ENCODE assay signal across 18 mouse cellular contexts in the genomic region with DNA sequence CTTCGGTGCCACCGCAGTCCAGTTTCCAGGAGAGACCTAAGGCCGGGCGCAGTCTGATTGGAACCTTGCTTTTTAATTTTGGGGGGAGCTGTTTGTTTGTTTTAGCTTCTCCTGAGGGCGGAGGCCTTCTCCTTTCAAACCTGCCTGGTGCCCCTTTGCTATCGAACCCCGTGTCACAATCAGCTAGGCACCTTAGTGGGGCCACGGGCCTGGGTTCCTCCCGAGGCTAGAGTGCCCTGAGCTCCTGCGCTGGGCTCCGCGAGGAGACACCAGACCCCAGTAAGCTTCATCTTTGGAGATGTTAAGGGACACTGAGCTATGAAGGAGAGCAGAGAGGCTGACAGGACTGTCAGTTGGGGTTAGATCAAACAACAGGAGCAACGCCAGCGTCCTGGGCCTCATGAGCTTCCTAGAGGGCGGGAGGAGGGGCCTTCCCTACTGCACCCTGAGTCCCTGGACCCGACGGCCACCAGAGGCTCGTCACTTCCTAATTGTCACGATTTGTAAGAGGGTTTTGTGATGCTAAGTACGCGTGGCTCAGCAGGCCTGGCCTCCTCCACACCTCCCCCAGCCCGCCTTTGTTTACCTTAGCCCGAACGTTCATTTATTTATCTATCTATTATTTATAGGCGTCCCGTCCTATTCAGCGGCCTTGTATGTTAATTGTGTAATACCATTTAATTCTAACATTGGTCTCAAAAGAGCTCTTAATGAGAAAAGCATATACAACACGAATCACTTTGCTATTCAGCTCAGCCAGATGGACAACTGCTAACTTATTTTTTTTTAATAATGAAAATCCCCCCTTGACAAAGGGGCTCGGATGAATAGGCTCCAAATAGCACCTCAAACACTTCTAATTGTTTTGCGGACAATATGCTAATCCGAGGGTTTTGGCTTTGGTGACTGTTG. TPM values are rescaled to one million over a fixed set of nuclear protein-coding genes. Genes with fewer than 3 reads are reported as not detected.
DNase-seq lines count a peak whose midpoint lies in the region; ATAC-seq and TF ChIP-seq lines count a peak whose summit lies in the region.
"Had no signal": no experiment of that assay in that cellular context is flagged by ENCODE, and none has a peak within 500 bp of the region (broad histone marks: within the 10 kb centered on the region; RNA-seq: fewer than 3 reads in every experiment).

No protein-coding gene starts in this region.

- H3K27ac ChIP-seq in forebrain, embryonic 11.5 days (ENCODE audit: low read depth, low read length) = no peak overlapping the region
- H3K27ac ChIP-seq in forebrain, postnatal 0 days (ENCODE audit: low read depth, low read length) = no peak overlapping the region
- no peak overlapping the region for H3K27ac ChIP-seq in embryonic facial prominence, embryonic 11.5 days (replicated peaks; ENCODE audit: low read depth, low read length)
- peak overlapping the region; percentile 47; the same call in 1 of the 2 replicates for H3K27ac ChIP-seq in hindbrain, embryonic 16.5 days (ENCODE audit: low read depth, low read length)
- no peak overlapping the region for H3K27ac ChIP-seq in neural tube, embryonic 11.5 days (ENCODE audit: low read depth, low read length)
- H3K27ac ChIP-seq: heart, adult 2 months; lung, embryonic 15.5 days had no signal

- H3K4me1 ChIP-seq in forebrain, embryonic 11.5 days (replicated peaks; ENCODE audit: control insufficient read depth, insufficient read depth, low read length) = peaks cover 35% of the 10 kb centered on the region
- H3K4me1 ChIP-seq in forebrain, postnatal 0 days (ENCODE audit: insufficient read depth) = no peaks in the 10 kb centered on the region
- H3K4me1 ChIP-seq in embryonic facial prominence, embryonic 11.5 days (ENCODE audit: control insufficient read depth, insufficient read depth, low read length) = peaks cover 9% of the 10 kb centered on the region
- peaks cover 27% of the 10 kb centered on the region for H3K4me1 ChIP-seq in hindbrain, embryonic 16.5 days (ENCODE audit: control insufficient read depth, insufficient read depth, low read depth, low read length)
- peaks cover 19% of the 10 kb centered on the region for H3K4me1 ChIP-seq in neural tube, embryonic 11.5 days (ENCODE audit: control insufficient read depth, insufficient read depth, low read length)

- H3K27me3 ChIP-seq in forebrain, embryonic 11.5 days (ENCODE audit: control insufficient read depth, insufficient read depth, low read length) = peaks cover 91% of the 10 kb centered on the region
- H3K27me3 ChIP-seq in forebrain, postnatal 0 days (ENCODE audit: insufficient read depth, low read length) = peaks cover 81% of the 10 kb centered on the region
- peaks cover 85% of the 10 kb centered on the region for H3K27me3 ChIP-seq in embryonic facial prominence, embryonic 11.5 days (ENCODE audit: control insufficient read depth, insufficient read depth, low read length)
- H3K27me3 ChIP-seq in hindbrain, embryonic 16.5 days (replicated peaks; ENCODE audit: control insufficient read depth, insufficient read depth, low read length) = peaks cover 38% of the 10 kb centered on the region
- H3K27me3 ChIP-seq in neural tube, embryonic 11.5 days (ENCODE audit: control insufficient read depth, insufficient read depth, low read length) = peaks cover 100% of the 10 kb centered on the region

- no peak overlapping the region; the same call in 1 of the 2 replicates for H3K4me3 ChIP-seq in forebrain, embryonic 11.5 days (ENCODE audit: low read depth, low read length)
- no peak overlapping the region for H3K4me3 ChIP-seq in forebrain, postnatal 0 days (ENCODE audit: low read depth, low read length)
- no peak overlapping the region; the same call in 1 of the 2 replicates for H3K4me3 ChIP-seq in embryonic facial prominence, embryonic 11.5 days (ENCODE audit: low read depth, low read length)
- H3K4me3 ChIP-seq in hindbrain, embryonic 16.5 days (ENCODE audit: low read length) = no peak overlapping the region; the same call in 1 of the 2 replicates
- H3K4me3 ChIP-seq in neural tube, embryonic 11.5 days (ENCODE audit: low read depth, low read length) = peak overlapping the region; percentile 10
- H3K4me3 ChIP-seq: heart, adult 2 months; lung, embryonic 15.5 days; myocyte had no signal

- ATAC-seq in forebrain, embryonic 11.5 days (replicated peaks; ENCODE audit: low FRiP score) = peak; percentile 76
- no peak for ATAC-seq in forebrain, postnatal 0 days
- 0 out of 2 replicates have a peak, but pooled peaks have one; percentile 22 for ATAC-seq in embryonic facial prominence, embryonic 11.5 days (replicated peaks; ENCODE audit: insufficient number of reproducible peaks, low FRiP score, low TSS enrichment, low read depth)
- no peak for ATAC-seq in hindbrain, embryonic 16.5 days
- ATAC-seq in neural tube, embryonic 11.5 days (ENCODE audit: insufficient read depth, low FRiP score, low TSS enrichment) = peak; percentile 48; the same call in 1 of the 2 replicates
- ATAC-seq: inflammation-experienced regulatory T-cells, adult 6 months had no signal

- under 1% methylated on average over 30 of the region's 31 CpGs for WGBS in forebrain, embryonic 11.5 days
- WGBS in forebrain, postnatal 0 days = 3% methylated on average over 31 of the region's 31 CpGs
- WGBS in embryonic facial prominence, embryonic 11.5 days = under 1% methylated on average over 31 of the region's 31 CpGs
- WGBS in hindbrain, embryonic 16.5 days = 2% methylated on average over 28 of the region's 31 CpGs
- WGBS in neural tube, embryonic 11.5 days = under 1% methylated on average over 31 of the region's 31 CpGs

- TF ChIP-seq CTCF in forebrain, postnatal 0 days (IDR thresholded peaks at IDR 0.05; ENCODE audit: low read depth) = no peak

- DNase-seq in forebrain, embryonic 11.5 days (ENCODE audit: low spot score) = peak; percentile 77
- DNase-seq in forebrain, postnatal 0 days = no peak
- peak; percentile 43 for DNase-seq in embryonic facial prominence, embryonic 11.5 days (ENCODE audit: low spot score)
- DNase-seq in neural tube, embryonic 11.5 days (ENCODE audit: low spot score) = peak; percentile 73
- no peak for DNase-seq in thymus, postnatal 10 days (ENCODE audit: low spot score in 2 of 2)
- DNase-seq in thymus, postnatal 14 days = no peak
- no peak for DNase-seq in left cerebral cortex, postnatal 36 days (ENCODE audit: low spot score in 2 of 2)
- DNase-seq: adrenal gland, postnatal 25 days; cerebellum, adult 9-10 months; heart, adult 2 months; spleen, adult 18-20 months had no signal

- intact Hi-C loops in left cerebral cortex, postnatal 36 days (cut with DNase I) = loop anchor here (5.0 kb wide), 2 partner anchors 900 to 915 kb away; a partner anchor contains a TSS

- H3K36me3 ChIP-seq in forebrain, embryonic 11.5 days (ENCODE audit: control insufficient read depth, insufficient read depth, low read length) = no peaks in the 10 kb centered on the region
- H3K36me3 ChIP-seq in forebrain, postnatal 0 days (ENCODE audit: insufficient read depth) = no peaks in the 10 kb centered on the region
- no peaks in the 10 kb centered on the region for H3K36me3 ChIP-seq in embryonic facial prominence, embryonic 11.5 days (replicated peaks; ENCODE audit: control insufficient read depth, insufficient read depth, low read depth, low read length)
- H3K36me3 ChIP-seq in hindbrain, embryonic 16.5 days (ENCODE audit: control insufficient read depth, insufficient read depth, low read length) = no peaks in the 10 kb centered on the region
- H3K36me3 ChIP-seq in neural tube, embryonic 11.5 days (ENCODE audit: control insufficient read depth, insufficient read depth, low read length) = no peaks in the 10 kb centered on the region
- H3K36me3 ChIP-seq: lung, embryonic 15.5 days had no signal

- H3K4me2 ChIP-seq in forebrain, embryonic 11.5 days (ENCODE audit: low read depth, low read length, severe bottlenecking) = peak overlapping the region; percentile 33; the same call in 1 of the 2 replicates
- no peak overlapping the region for H3K4me2 ChIP-seq in forebrain, postnatal 0 days (ENCODE audit: low read depth)
- no peak overlapping the region for H3K4me2 ChIP-seq in embryonic facial prominence, embryonic 11.5 days (ENCODE audit: low read depth, low read length)
- no peak overlapping the region for H3K4me2 ChIP-seq in hindbrain, embryonic 16.5 days (ENCODE audit: low read length)
- H3K4me2 ChIP-seq in neural tube, embryonic 11.5 days (ENCODE audit: low read depth) = peak overlapping the region; percentile 5; the same call in 1 of the 2 replicates
- H3K4me2 ChIP-seq: lung, embryonic 15.5 days had no signal

- no peaks in the 10 kb centered on the region for H3K9me3 ChIP-seq in forebrain, embryonic 11.5 days (ENCODE audit: control insufficient read depth, low read length)
- no peaks in the 10 kb centered on the region for H3K9me3 ChIP-seq in forebrain, postnatal 0 days (ENCODE audit: low read length)
- no peaks in the 10 kb centered on the region for H3K9me3 ChIP-seq in embryonic facial prominence, embryonic 11.5 days (replicated peaks; ENCODE audit: control insufficient read depth, low read length)
- H3K9me3 ChIP-seq in hindbrain, embryonic 16.5 days (ENCODE audit: control insufficient read depth, low read length) = no peaks in the 10 kb centered on the region
- no peaks in the 10 kb centered on the region for H3K9me3 ChIP-seq in neural tube, embryonic 11.5 days (ENCODE audit: control insufficient read depth, low read length)
- H3K9me3 ChIP-seq: lung, embryonic 15.5 days had no signal

- H3K9ac ChIP-seq in forebrain, embryonic 11.5 days (ENCODE audit: low read length) = no peak overlapping the region
- H3K9ac ChIP-seq in forebrain, postnatal 0 days = no peak overlapping the region
- no peak overlapping the region for H3K9ac ChIP-seq in embryonic facial prominence, embryonic 11.5 days (replicated peaks; ENCODE audit: low read length)
- no peak overlapping the region for H3K9ac ChIP-seq in hindbrain, embryonic 16.5 days (ENCODE audit: low read depth, low read length)
- no peak overlapping the region for H3K9ac ChIP-seq in neural tube, embryonic 11.5 days (ENCODE audit: low read length)
- H3K9ac ChIP-seq: lung, embryonic 15.5 days had no signal

RNA-seq across cellular contexts. Expression of a gene that starts 3.5 kb away (rescaled TPM):
- 0.77 and 1.9 TPM in 2 replicates for polyA plus RNA-seq in forebrain, embryonic 11.5 days (2014; fragmentation: Nextera tagmentation; extraction: Ambion mirVana)
- 1.2 and 2.0 TPM in 2 replicates for total RNA-seq in forebrain, postnatal 0 days (2014; rRNA removed)
- polyA plus RNA-seq in forebrain, postnatal 0 days (2015; fragmentation: Nextera tagmentation; extraction: Ambion mirVana) = 0.39 and 2.1 TPM in 2 replicates
- 2.1 and 3.8 TPM in 2 replicates for polyA plus RNA-seq in embryonic facial prominence, embryonic 11.5 days (2014; fragmentation: Nextera tagmentation; extraction: Ambion mirVana)
- 10.0 and 12.6 TPM in 2 replicates for polyA plus RNA-seq in hindbrain, embryonic 16.5 days (2015; fragmentation: Nextera tagmentation; extraction: Ambion mirVana)
- polyA plus RNA-seq in neural tube, embryonic 11.5 days (2014; fragmentation: Nextera tagmentation; extraction: Ambion mirVana) = 4.2 and 4.8 TPM in 2 replicates
- total RNA-seq in left cerebral cortex, postnatal 36 days (2021) = not detected
- total RNA-seq: adrenal gland, postnatal 25 days; heart, adult 2 months; layer of hippocampus, adult 18-20 months; left cerebral cortex, postnatal 14 days had no signal
- polyA plus RNA-seq: heart, adult 2 months; inflammation-experienced regulatory T-cells, adult 6 months; lung, embryonic 15.5 days; myocyte; thymus, postnatal 0 days had no signal

Comparison
In these comparisons a context has a peak if more than half of its experiments do, and no peak if none do; other contexts are left out.
1. ATAC-seq: peak in forebrain, embryonic 11.5 days (single experiment), embryonic facial prominence, embryonic 11.5 days (single experiment) and neural tube, embryonic 11.5 days (single experiment); none in forebrain, postnatal 0 days (single experiment) and hindbrain, embryonic 16.5 days (single experiment).
2. DNase-seq: peak in forebrain, embryonic 11.5 days (single experiment), embryonic facial prominence, embryonic 11.5 days (single experiment) and neural tube, embryonic 11.5 days (single experiment); none in forebrain, postnatal 0 days (single experiment), thymus, postnatal 10 days (0 of 2), thymus, postnatal 14 days (single experiment) and left cerebral cortex, postnatal 36 days (0 of 2).
3. H3K4me2 ChIP-seq: peak in forebrain, embryonic 11.5 days (single experiment) and neural tube, embryonic 11.5 days (single experiment); none in forebrain, postnatal 0 days (single experiment), embryonic facial prominence, embryonic 11.5 days (single experiment) and hindbrain, embryonic 16.5 days (single experiment).